Mouse (Mus musculus) kidney, adult 2 months (tissue): ENCODE measurements at regions not wholly inside any gene's neighbourhood (a gene's known extent, or its start where the extent isn't known, plus 50 kb on each side); places are given as distances from the start of the nearest gene placed in this dataset.

Experiments used
- CTCF ChIP-seq: fragments of 200-500 bp; conservative IDR thresholded peaks from 2 replicates; pipeline ENCODE4 v1.5.1; 2011; ENCODE audit warnings: low read depth, mild to moderate bottlenecking, control low read depth, low read length, moderate library complexity, mixed read lengths; ENCODE audit not compliant: insufficient read depth, insufficient read length
- POLR2A ChIP-seq: fragments of 200-500 bp; IDR thresholded peaks from one replicate; pipeline ENCODE4 v1.6.1; 2011; ENCODE audit warnings: low read depth, low read length, control low read depth

GRCm38 (mm10) chr14:62215071-62215470 is 77.3 kb upstream of the Rnaseh2b start:
- TF ChIP-seq POLR2A (no peak), CTCF (no peak)
